Mouse (Mus musculus) lung, adult 10 weeks (tissue): Measurements from ENCODE around the gene Gnaz. TPM values are rescaled to one million over a fixed set of nuclear protein-coding genes. Genes with fewer than 3 reads are reported as not detected.

Source experiments
- polyA plus RNA-seq: library from polyadenylated mRNA; stranded (reverse); fragments of 350-450 nt; fragmentation: Illumina TruSeq; extraction: RNeasy Lipid Tissue Mini Kit (QIAGEN cat#74804); gene quantifications from one replicate; pipeline ENCODE4 v1.2.3, GENCODE M21; 2014; ENCODE audit warnings: low read depth, low replicate concordance; ENCODE audit not compliant: insufficient read depth

The Gnaz gene
- polyA plus RNA-seq: 1.0 TPM

DNA sequence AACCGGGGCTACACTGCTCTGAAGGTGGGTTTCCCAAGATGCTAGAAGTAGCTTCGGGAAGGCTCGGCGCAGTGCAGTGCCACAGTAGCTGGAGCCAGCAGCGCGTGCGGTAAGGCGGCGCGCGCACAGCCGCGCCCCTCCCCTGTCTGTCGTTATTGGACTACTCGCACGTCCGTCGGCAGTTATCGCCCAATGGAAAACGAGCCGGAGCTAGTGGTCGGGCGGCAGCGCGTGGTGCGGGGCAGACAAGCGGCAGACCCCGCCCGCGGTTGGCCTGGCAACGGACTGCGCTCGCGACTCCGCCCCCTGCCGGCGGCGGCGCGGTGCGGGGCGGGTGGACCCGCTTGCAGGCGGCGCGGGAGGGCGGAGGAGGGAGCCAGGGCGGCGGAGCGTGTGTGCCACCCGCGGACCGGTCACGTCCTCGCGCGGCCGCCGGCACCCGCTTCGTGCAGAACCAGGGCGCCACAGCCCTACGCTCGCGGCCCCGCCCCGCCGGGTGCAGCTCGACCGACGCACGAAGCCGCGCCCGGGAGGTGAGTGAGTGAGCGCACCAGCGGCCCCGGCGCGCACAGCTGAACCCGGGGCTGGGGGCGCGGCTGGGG, at the start of gene Gnaz:
Gnaz (plus strand) TSS at position 328 of the 602 bp plus-strand sequence.

DNA sequence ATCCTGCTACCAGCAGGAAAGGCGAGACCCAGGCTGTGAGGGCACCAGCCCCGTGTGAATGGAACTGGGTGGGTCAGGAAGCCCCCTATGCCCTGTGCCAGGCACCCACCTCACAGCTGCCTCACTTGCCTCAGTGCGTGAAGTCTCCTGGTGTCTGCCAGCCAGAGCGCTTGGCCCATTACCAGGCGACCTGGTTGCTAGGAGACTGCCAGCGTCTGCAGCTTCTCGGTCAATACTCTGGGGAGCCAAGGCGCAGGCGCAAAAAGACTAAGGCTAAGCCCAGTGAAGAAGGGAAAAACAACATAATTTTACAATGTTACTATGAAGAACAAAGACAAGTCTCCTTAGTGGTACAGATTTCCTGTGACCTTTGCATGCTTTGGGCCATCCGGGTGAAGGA, 65.4 kb downstream of the Gnaz start, which contains the start of gene Rsph14:
Rsph14 (minus strand) TSS at position 192 of the 400 bp plus-strand sequence.

DNA sequence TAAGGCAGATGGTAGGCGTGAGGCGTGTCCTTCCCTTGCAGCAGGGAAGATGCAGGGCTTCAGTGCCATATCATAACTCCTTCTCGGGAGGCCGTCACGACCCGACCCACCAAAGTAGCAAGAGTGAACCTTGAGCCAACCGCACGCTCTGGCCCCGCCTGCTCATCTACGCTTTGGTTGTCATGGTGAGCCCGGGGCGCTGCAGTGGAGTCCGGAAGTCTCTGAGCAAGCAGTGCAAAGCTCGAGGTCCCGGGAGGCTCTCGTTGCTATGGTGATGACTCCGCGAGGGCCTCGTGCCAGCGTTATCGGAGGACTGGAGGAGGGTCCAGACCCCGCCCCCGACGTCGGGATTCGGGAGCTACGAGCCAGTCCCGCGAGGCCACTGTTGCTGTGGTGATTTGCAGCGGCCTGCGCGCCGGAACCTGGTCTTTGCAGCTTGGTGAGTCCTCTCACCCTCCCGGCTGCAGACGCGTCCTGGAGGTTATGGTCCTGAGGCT, 70.0 kb downstream of the Gnaz start, which contains the start of gene Rab36:
Rab36 (plus strand) TSS at position 176 of the 497 bp plus-strand sequence.

DNA sequence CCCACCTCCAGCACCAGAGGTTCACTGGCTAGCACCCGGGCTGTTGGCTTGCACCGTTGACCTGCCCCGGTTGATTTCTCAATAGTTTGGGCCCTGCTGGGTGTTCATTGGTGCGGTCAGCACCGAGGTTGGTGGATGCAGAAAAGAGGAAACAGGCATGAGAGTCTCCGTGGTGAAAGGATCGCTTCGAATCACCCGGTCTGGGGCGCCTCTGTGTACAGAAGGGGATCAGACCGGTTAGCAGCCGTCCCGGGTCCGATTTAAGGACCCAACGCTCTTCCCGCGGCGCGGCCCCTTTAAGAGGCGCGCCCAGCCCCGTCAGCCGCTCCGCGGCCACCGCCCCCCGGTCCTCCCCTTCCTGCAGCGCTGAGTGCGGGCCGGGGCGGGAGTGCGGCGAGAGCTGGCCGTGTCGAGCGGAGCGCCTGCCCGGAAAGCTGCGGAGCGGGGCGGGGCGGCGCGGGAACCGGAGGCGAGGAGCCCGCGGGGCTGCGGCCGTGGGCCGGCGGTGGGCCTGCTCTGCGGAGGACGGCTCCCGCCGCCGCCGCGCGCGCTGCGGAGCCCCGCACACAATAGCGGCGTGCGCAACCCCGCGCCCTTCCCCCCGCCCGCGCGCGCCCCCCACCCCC, 93.4 kb downstream of the Gnaz start, which contains the start of gene Bcr:
Bcr (plus strand) TSS at position 376 of the 626 bp plus-strand sequence.

Other genes with a start within 250 kb of the Gnaz start
- 6.6 TPM for gene Rsph14, start 65.4 kb downstream of the Gnaz start, polyA plus RNA-seq
- gene Rab36, start 69.9 kb downstream of the Gnaz start, polyA plus RNA-seq: 3.4 TPM
- 21.7 TPM for gene Bcr, start 93.4 kb downstream of the Gnaz start, polyA plus RNA-seq
- 36.4 TPM for gene Specc1l, start 244.9 kb downstream of the Gnaz start, polyA plus RNA-seq